Mouse (Mus musculus): ENCODE data around the gene Nyap1. TPM values are rescaled to one million over a fixed set of nuclear protein-coding genes. Genes with fewer than 3 reads are reported as not detected.
"Not testable (repeated sequence)": the region's sequence is repeated elsewhere in the genome, so short reads cannot be mapped to it uniquely, and the experiment has no call there.

Gene Nyap1
- total RNA-seq, 2 experiments from 2014 or later: 0.02 to 0.17 TPM

DNA sequence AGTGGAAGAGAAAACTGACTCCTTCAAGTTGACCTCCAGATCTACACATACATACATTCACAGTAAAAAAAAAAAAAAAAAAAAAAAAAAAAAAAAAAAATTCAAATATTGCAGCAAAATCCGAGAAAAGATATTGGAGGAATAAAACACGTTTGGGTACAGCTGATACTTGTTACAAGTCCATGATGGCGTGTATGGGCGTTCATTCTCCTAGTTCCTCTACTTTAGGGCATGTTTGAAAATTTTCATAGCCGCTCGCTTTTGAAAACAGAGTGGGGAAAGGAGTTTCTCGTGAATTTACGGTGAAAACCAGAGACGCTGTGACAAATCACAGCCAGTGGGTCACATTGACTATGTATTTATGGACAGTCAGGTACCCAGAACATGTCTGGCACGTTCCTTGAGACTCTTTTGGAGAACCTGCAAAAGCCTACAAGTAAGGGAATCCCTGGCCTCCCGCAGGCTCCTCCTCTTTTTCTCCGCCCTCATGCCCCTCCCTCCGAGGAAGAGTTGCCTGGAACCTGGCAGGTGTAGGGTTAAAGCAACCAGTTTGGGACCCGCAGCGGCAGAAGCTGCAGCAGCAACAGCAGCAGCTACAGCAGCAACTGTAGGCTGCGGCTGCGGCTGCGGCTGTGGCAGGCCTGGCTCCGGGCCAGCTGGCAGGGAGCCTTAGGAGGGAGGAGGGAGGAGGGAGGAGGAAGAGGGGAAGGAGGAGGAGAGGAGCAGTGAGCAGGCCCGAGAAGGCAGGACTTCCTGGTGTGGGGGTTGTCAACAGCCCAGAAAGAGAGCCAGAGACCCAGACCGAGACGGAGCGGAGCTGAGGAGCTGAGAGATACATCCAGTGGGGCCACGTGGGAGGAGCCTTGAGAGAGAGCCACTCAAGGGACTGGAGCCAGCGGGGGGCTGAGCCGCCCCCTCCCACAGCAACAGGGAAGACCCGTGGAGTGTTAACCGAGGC, 4.1 kb upstream of the Nyap1 start, which contains the start of gene Tsc22d4:
Gene Tsc22d4, plus strand, starts transcription at position 517 of the 958 bp plus-strand sequence.
- ATAC-seq (replicated peaks; ENCODE audit: poor library complexity): peak; percentile 64

DNA sequence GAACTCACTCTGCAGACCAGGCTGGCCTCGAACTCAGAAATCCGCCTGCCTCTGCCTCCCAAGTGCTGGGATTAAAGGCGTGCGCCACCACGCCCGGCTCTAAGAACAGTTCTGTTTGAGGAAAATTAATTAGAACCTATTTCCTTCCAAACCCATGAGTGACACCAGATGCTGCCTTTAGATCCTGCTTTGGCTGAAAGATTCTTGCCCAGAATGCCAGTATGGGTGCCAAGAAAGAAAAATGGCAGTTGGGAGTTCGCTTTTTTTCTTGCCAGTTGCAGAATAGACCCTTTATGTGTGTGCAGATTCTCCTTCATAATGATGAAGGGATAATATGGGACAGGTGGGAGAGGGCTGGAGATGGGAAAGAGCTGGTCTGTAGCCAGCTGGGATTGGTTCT, 2.8 kb upstream of the Nyap1 start:
- ATAC-seq (replicated peaks; ENCODE audit: poor library complexity): no peak

DNA sequence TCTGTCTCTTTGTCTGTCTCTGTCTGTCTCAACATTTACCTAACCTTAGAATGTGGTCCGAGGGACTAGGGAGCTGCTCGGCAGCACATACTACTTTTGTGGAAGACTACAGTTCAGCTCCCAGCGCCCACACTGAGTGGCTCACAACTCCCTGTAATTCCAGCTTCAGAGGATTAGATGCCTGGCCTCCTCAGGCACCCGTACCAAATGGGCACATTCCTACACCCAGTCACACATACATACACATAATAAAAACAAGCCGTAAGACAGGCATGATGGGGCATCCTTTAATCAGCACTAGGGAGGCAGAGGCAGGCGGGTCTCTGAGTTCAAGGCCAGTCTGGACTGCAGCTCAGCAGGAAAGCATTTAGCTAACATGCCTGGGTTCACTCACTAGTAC, 1.4 kb upstream of the Nyap1 start:
- ATAC-seq (replicated peaks; ENCODE audit: poor library complexity): no peak

- no peak for ATAC-seq (replicated peaks; ENCODE audit: poor library complexity)
Observed at GRCm38 (mm10) chr5:137742048-137742447, 641 bp upstream of the Nyap1 start.

DNA sequence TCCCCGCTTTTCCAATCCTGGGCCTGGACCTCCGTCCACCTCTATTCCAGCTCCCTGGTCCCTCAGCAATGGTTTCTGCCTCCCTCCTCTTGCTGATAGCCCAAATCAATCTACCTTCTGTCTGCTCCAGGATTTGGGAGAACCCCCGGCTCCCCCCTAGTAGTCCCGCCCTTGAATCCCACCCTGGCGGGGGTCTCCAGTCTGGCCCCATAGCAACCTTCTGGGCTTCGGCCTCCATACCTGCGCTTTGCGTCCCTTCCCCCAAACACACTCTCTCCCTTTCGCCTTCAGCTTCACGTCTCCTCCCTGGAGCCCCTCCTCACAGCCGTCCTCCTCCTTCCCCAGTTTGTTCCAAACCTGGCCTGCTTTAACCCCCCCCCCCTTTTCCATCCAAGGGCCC, 901 bp downstream of the Nyap1 start:
- no peak for ATAC-seq (replicated peaks; ENCODE audit: poor library complexity)

GRCm38 (mm10) chr5:137739471-137739870, 1.9 kb downstream of the Nyap1 start:
- ATAC-seq (replicated peaks; ENCODE audit: poor library complexity): no peak

- peak; percentile 27; the same call in 1 of the 2 replicates for ATAC-seq (replicated peaks; ENCODE audit: poor library complexity)
Observed at GRCm38 (mm10) chr5:137738516-137738915, 2.9 kb downstream of the Nyap1 start.

DNA sequence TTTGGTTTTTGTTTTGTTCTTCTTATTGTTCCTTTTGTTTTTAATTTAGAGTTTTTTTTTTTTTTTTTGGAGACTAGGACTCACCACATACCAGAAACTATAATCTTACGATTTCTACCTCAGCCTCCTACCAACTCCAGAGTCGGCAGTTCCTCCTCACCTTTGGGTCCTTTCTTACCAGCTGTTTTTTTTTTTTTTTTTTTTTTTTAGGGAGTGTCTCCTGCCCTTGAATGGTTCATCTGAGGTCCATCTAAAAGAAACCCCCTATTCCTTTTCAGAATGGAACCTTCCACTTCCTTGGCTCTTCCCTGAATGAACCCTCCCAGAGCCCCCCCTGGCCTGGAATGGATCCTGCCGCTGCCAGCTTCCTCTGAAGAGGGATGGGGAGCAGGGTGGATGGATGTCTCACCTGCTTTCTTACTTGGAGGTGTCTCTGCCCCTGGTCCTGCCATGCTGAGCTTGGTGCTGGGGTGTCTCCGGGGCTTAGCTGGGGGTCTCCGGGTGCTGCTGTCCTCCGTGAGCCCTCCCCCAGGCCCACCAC, 3.9 kb downstream of the Nyap1 start:
- no peak for ATAC-seq (replicated peaks; ENCODE audit: poor library complexity)

DNA sequence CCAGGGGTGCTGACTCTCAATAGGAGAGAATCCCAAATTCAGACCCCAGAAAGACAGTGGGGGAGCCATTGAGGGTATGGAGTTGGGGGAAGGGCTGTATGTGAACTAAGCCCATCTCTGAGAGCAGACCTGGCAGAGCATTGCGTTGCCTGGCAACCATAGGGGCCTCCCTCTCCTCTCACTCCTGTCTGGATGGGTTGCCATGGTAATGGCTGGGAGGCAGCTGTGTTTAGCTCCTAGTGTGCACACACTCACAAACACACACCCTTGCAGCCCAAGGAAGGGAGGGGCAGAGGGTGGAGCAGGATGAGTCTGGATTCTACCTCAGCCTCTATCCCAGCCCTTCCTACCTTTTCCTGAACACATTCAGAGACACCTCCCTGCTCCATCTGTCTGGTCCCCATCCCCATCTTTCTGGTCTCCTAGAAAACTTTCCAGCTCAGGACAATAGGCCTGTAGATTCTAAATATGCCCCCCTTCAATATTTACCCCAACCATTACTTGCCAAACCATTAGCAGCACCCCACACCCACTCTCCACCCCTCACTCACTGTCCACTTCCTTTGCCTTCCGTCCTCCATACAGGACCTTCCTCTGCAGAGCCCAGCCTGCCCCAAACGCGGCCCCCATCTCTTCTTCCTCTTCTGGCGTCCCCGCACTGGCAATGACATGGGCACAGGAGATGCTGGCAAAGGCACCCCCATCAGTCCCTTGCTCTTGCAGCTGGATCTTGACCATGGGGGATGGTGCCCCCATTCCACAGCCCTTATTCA, 6.9 kb downstream of the Nyap1 start:
- ATAC-seq (replicated peaks; ENCODE audit: poor library complexity): 0 out of 2 replicates have a peak, but pooled peaks have one; percentile 21

- ATAC-seq (replicated peaks; ENCODE audit: poor library complexity): no peak
Observed at GRCm38 (mm10) chr5:137733638-137734288, 7.6 kb downstream of the Nyap1 start.

DNA sequence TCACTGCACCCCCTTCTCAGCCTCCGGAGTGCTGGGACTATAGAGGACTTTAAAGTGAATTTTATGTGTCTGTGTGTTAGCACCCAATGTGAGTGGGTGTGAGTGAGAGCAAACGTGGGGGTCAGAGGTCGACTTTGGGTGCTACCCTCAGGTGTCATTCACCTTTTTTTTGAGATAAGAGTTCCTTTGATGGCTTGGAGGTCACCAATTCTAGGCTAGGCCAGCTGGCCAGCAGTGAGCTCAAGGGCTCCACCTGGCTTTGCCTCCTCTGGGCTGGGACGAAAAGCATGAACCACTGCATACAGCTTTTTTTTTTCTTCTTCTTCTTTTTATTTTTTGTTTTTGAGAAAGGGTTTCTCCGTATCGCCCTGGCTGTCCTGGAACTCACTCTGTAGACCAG, 14.6 kb downstream of the Nyap1 start:
- ATAC-seq (replicated peaks; ENCODE audit: poor library complexity): no peak

- ATAC-seq (replicated peaks; ENCODE audit: poor library complexity): peak; percentile 58; the same call in 1 of the 2 replicates
Observed at GRCm38 (mm10) chr5:137723840-137724239, 17.6 kb downstream of the Nyap1 start.

DNA sequence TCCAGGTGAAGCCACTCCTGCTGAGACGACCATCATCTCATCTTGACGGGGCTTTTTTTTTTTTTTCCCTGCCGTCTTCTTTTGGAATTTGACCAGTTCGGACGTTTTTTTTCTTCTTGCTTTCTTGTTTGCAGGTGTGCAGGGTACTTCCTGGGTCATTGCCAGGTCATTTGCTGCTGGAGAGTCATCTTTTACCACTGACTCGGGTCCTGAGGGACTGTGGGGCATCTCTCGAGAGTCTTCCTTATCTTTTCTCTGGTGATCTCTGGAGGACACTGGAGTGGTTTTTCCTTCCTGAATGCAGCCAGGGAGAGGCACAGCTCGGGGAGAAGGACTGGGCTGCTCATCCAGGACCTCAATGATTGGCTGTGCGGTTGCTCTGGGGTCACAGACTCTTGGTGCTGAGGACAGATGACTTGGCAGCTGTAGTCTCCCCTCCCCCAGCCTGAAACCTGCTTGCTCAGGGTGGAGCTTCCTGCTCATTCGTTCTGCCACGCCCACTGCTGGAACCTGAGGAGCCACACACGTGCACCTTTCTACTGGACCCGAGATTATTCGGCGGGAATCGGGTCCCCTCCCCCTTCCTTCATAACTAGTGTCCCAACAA, 20.7 kb downstream of the Nyap1 start:
- ATAC-seq (replicated peaks; ENCODE audit: poor library complexity): not testable (repeated sequence)

DNA sequence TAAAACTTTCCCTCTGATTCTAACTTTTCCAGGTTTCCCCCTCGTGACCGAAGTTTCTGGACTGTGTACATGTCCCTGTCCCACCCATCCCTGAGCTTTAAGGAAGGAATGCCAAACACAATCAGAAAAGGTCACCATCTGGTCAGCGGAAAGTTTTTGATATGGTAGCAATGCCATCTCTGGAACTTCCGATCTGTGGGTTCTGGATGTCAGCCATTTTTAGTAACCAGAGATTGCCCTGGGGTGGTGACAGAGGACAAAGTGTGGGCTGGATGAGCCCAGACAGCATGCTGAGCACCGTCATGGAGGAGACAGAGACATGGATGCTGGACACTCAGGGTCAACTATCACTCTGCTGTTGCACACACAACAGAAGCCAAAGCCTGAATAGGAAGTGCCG, 22.3 kb downstream of the Nyap1 start:
- ATAC-seq (replicated peaks; ENCODE audit: poor library complexity): peak; percentile 43

DNA sequence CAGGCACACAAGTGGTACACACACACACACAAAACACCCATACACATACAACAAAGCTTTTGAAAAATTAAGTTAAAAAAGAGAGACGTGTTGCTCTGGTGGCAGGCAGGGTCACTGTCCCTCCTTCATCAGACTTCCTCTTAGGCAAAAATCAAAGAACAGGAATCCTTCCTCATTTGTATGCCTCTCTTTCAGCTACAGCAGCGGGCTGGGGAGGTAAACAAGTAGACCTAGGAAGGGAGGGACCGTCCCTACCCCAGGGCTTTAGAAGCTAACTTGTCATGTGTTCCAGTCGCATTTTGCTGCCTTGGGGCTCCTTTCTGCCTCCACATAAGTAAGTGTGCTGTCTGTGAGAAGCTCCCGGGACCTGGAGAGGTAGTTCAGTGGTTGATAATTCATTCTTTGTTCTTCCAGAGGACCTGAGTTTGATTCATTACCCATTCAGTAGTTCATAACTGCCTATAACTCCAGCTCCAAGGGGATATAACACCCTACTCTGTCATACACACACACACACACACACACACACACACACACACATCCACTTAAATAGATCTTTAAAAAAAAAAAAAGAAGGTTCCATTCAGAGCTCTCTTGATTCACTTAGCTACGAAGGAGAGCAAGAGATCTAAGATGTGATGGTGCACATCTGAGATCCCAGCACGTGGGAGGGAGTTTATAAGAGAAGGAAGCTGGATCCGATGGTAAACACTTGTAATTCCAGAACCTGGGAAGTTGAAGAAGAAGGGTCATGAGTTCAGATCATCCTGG, 23.2 kb downstream of the Nyap1 start:
- ATAC-seq (replicated peaks; ENCODE audit: poor library complexity): peak; percentile 50; the same call in 1 of the 2 replicates

DNA sequence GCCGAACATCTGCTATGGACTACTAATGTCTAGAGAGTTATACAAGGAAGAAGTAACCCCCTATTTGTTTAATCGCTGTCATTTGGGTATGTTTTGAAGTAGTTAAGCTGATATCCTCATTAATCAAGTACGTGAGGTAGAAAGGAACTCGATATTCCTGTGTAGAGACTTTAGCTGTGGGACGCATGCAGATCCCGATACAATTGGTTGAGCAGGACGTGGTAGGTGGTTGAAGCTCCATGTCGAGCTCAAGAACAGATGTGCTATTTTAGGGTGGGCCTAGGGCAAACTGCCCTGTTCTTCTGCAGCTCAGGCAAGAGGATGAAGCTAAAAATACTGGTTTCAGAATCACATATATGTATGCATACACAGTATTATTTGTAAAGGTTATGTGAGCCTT, 25.7 kb downstream of the Nyap1 start:
- no peak for ATAC-seq (replicated peaks; ENCODE audit: poor library complexity)

- ATAC-seq (replicated peaks; ENCODE audit: poor library complexity): no peak
Observed at GRCm38 (mm10) chr5:137713454-137713853, 28.0 kb downstream of the Nyap1 start.

- ATAC-seq (replicated peaks; ENCODE audit: poor library complexity): peak; percentile 59
Observed at GRCm38 (mm10) chr5:137706913-137707633, 34.3 kb downstream of the Nyap1 start.

DNA sequence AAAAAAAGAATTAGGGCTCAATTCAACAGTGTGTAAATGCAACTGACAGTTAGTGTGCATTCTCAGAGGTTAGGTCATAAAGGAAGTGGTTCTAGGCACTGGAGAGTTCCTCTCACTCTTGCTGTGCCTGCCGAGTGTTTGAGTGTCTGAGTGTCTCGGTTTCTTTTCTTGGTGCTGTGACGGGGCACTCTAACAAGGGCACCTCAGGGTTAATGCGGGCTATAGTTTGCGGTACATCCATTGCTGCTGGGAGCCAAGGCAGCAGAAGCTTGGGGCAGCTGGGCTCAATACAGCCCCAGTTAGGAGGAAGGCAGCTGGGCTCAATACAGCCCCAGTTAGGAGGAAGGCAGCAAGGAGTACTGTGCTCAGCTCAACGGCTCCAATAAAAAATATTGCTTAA, 36.2 kb downstream of the Nyap1 start:
- peak; percentile 64 for ATAC-seq (replicated peaks; ENCODE audit: poor library complexity)

Data from megakaryocyte progenitor cell, adult 5-6 weeks (primary cell).